Mouse (Mus musculus) liver, embryonic 16.5 days (tissue): ENCODE measurements around the gene Col26a1. TPM values are rescaled to one million over a fixed set of nuclear protein-coding genes. Genes with fewer than 3 reads are reported as not detected.

Experiments used
- ATAC-seq: fragments of 200-750 bp; cut with Nextera tagmentation; 2 replicates; pipeline ENCODE4 v1.8.0; 2017; ENCODE audit warnings: low read depth, mild to moderate bottlenecking, moderate number of reproducible peaks, moderate library complexity
- H3K27ac ChIP-seq: fragments of 300-500 bp; sonication (generic); 2 replicates; pipeline ENCODE4 v1.5.1; 2014; ENCODE audit warnings: mild to moderate bottlenecking, low read length
- H3K27me3 ChIP-seq: fragments of 300-500 bp; sonication (generic); 2 replicates; pipeline ENCODE4 v1.6.1; 2014; ENCODE audit warnings: low read depth, low read length, mixed read lengths; ENCODE audit not compliant: control insufficient read depth, insufficient read depth
- H3K36me3 ChIP-seq: fragments of 300-500 bp; sonication (generic); 2 replicates; pipeline ENCODE4 v1.6.1; 2014; ENCODE audit warnings: mild to moderate bottlenecking; ENCODE audit not compliant: control insufficient read depth, insufficient read depth
- H3K4me1 ChIP-seq: fragments of 300-500 bp; sonication (generic); 2 replicates; pipeline ENCODE4 v1.6.1; 2014; ENCODE audit warnings: low read depth, low read length, mixed read lengths; ENCODE audit not compliant: control insufficient read depth
- H3K4me2 ChIP-seq: fragments of 300-500 bp; sonication (generic); 2 replicates; pipeline ENCODE4 v1.6.1; 2014; ENCODE audit warnings: low read depth, low read length, mixed read lengths
- H3K4me3 ChIP-seq: fragments of 300-500 bp; sonication (generic); 2 replicates; pipeline ENCODE4 v1.5.1; 2014; ENCODE audit warnings: low read depth, mild to moderate bottlenecking, low read length
- H3K9ac ChIP-seq: fragments of 300-500 bp; sonication (generic); 2 replicates; pipeline ENCODE4 v1.6.1; 2014; ENCODE audit warnings: low read depth, low read length
- H3K9me3 ChIP-seq: fragments of 300-500 bp; sonication (generic); replicated peaks from 2 replicates; pipeline ENCODE4 v1.6.1; 2016; ENCODE audit warnings: low read length; ENCODE audit not compliant: control insufficient read depth
- WGBS: fragments of 180-500 bp; shearing (Covaris S2); extraction: QIAGEN DNeasy Blood & Tissue Kit; methylation state at CpG from one replicate; pipeline ENCODE4 v1.1.7; 2014; ENCODE audit not compliant: insufficient replicate concordance; 5-methylcytosine and 5-hydroxymethylcytosine counted together
- polyA plus RNA-seq: library from polyadenylated mRNA; unstranded; fragments of >200 nt; fragmentation: Nextera tagmentation; extraction: Ambion mirVana; gene quantifications from 2 replicates; pipeline ENCODE4 v1.2.1, GENCODE M21; 2015

The Col26a1 gene
- polyA plus RNA-seq = 0.19 and 0.42 TPM in 2 replicates

DNA sequence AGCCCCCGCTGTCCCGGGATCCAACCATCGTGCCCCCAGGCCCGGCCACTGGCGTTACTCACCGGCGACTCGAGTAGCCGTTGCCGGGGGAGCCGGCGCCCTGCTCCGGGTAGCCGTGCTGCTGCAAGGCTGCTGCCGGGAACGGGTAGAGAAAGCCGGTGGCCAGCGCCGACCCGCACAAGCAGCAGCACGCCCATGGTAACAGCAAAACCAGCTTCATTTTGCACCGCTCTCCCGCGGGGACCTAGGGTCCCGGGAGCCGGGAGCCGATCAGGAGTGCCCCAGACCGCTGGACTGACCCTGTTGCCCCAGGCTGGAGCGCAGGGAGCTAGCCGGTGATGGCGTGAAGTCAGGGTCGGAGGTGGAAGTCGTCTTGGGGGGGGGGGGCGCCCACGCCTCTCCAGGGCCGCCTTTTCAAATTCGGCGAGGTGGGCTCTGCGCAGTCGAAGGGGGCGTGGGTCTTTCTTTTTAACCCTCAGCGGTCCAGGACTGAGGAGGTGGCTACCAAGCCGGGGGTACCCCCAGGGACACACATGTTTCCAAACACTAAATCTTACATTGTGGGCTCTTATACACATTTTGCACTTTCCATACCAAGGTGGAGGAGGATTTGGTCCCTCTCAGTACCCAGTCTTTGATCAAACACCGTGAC lies at the start of gene Col26a1:
Gene Col26a1 (minus strand): TSS at position 422 of the 652 bp plus-strand sequence.
- no peaks in the 10 kb centered on the region for H3K4me1 ChIP-seq
- no peak within 1 kb of the TSS for H3K4me3 ChIP-seq
- no peak within 1 kb of the TSS for H3K4me2 ChIP-seq
- H3K36me3 ChIP-seq = no peaks in the 10 kb centered on the region
- no peak within 1 kb of the TSS for H3K27ac ChIP-seq
- H3K9me3 ChIP-seq = no peaks in the 10 kb centered on the region
- no peak within 1 kb of the TSS for H3K9ac ChIP-seq
- WGBS = 1% methylated on average over 44 of the region's 44 CpGs
- H3K27me3 ChIP-seq = peaks cover 34% of the 10 kb centered on the region
- ATAC-seq = no peak

DNA sequence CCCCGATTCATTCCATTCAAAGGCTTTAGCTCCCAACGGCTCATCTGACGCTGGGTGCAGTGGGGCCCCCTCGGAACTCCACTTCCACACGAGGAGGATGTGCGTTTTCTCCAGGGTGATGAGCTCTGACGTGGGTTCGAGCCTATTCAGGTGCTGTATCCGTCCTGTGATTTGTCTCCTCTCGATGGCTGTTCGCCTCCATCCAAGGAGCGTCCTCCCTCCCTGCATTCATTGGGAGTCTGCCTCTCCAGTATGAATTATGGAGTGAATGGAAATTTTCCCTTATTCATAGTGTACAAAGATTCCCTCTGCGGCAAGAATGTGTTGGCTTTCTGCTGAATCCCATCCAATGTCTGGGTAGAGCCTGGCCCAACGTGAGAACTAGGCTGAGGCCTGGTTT lies 48.9 kb upstream of the Col26a1 start:
- 78% methylated on average over 14 of the region's 14 CpGs for WGBS

DNA sequence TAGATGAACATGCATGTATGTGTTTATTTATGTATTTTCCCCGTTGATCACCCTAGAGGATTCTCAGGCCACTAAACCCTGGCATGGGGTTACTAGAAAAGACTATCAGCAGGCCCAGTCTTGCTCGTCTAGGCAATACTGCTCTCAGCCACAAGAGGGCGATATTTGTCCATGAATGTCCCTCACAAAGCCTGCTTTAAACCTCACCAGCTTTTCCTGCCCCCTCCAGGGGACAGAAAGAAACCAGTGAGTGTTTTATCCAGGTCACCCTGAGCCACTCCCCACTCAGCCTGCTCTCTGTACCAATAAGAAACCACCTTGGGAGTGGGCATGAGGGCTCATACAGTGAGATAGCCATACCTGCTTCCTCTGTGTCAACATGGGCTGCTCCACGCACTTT lies 46.1 kb upstream of the Col26a1 start:
- H3K27me3 ChIP-seq = no peaks in the 10 kb centered on the region
- no peak overlapping the region for H3K4me2 ChIP-seq
- no peaks in the 10 kb centered on the region for H3K9me3 ChIP-seq
- peak; percentile 51; the same call in 1 of the 2 replicates for ATAC-seq
- H3K4me3 ChIP-seq = no peak overlapping the region
- WGBS = 19% methylated on average over 4 of the region's 4 CpGs
- H3K9ac ChIP-seq = no peak overlapping the region
- H3K4me1 ChIP-seq = no peaks in the 10 kb centered on the region
- no peak overlapping the region for H3K27ac ChIP-seq
- H3K36me3 ChIP-seq = no peaks in the 10 kb centered on the region

More for the DNA sequence above, 48.9 kb upstream of the Col26a1 start:
- no peaks in the 10 kb centered on the region for H3K27me3 ChIP-seq
- H3K9me3 ChIP-seq = no peaks in the 10 kb centered on the region
- no peak overlapping the region for H3K27ac ChIP-seq
- H3K9ac ChIP-seq = no peak overlapping the region
- ATAC-seq = no peak
- H3K4me3 ChIP-seq = no peak overlapping the region
- H3K36me3 ChIP-seq = no peaks in the 10 kb centered on the region
- no peaks in the 10 kb centered on the region for H3K4me1 ChIP-seq
- H3K4me2 ChIP-seq = no peak overlapping the region

DNA sequence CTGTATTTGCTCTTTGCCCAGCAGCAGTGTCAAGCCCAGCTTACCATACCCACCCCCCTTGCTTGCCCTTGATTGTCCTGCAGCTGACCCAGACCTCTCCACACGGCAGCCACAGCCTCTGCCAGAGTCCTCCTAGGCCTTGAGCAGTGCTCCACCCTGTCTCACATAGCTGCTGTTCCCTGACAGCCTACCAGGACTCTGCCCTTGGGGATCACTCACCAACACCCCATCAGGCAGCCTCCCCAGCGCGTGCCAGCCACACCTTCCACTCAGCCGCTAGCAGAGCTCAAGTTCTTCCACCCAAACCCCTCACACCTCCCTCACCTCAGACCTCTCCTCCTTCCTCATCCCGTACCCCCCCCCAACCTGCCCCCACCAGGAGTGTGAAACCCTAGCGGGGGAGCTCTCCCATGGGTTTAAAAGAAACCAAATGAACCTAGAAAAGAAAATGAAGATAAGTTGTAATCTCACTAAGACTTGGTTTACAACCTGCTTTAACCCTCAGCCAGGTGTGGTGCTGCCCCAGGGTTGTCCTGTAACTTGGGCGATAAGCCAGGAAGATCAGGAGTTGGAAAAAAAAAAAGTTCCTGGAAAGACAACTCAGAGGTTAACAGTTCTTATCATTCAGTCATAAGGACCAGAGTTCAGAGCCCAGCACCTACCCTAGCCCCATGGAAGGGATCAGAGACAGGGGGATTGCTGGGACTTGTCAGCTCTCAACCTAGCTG lies 40.9 kb upstream of the Col26a1 start:
- Histone ChIP-seq H3K4me1 (peaks cover 12% of the 10 kb centered on the region), H3K9ac (no peak overlapping the region), H3K27ac (no peak overlapping the region), H3K4me2 (no peak overlapping the region), H3K36me3 (no peaks in the 10 kb centered on the region), H3K27me3 (no peaks in the 10 kb centered on the region), H3K4me3 (no peak overlapping the region), H3K9me3 (no peaks in the 10 kb centered on the region)
- ATAC-seq = peak; percentile 18; the same call in 1 of the 2 replicates
- WGBS = 63% methylated on average over 7 of the region's 7 CpGs

DNA sequence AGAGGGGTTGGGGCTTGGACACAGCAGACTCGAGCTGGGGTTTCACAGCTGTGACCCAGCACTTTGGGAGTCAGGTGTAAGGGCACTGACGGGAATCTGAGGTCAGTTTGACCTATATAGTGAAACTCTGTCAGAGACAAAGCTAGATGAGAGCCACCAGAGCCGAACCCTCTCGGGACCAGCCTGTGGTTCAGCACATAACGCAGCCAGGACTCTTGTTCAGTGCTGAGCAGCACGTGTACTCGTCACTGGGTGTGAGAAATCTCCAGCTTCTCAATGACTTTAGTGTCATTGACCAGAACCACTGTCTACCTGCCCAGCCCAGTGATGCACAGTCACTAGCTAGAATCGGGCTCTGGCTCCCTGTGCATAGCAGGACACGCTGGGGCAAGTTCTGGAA lies 39.8 kb upstream of the Col26a1 start:
- H3K9ac ChIP-seq = no peak overlapping the region
- no peaks in the 10 kb centered on the region for H3K9me3 ChIP-seq
- H3K4me3 ChIP-seq = no peak overlapping the region
- H3K4me1 ChIP-seq = peaks cover 12% of the 10 kb centered on the region
- no peak for ATAC-seq
- 74% methylated on average over 9 of the region's 9 CpGs for WGBS
- no peaks in the 10 kb centered on the region for H3K36me3 ChIP-seq
- H3K27ac ChIP-seq = no peak overlapping the region
- H3K4me2 ChIP-seq = no peak overlapping the region
- H3K27me3 ChIP-seq = no peaks in the 10 kb centered on the region

DNA sequence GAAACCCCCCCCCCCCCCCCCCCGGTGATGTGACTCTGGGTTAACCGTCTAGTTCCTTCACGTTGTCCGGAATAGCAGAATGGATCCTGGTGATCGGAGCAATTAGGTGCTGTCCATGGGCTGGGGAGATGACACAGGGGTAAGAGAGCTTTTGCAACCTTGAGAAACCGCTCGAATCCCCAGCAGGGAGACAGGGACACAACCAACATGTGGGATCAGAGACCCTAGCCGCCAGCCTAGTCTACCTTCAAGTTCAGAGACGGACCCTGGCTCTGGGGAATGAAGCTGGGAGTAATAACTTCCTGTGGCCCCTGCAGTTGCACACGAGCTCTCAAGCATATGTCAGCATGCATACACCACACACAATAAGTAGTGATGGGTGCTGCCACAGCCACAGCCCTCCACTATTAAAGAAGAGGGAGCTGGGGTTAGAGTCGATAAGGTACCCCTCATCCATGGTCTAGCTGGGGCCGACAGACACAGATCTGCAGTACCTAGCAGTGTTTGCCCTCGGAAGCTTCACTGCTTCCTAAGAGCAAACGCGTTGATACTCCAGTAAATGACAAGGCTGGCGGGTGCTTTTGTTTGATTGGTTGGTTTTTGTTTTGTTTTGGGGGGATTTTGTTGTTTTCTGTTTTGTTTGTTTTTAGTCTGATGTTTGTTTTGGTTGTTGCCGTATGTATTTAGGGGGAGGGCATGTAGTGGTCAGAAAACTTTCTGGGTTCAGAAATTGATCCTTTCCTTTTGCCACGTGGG lies 36.7 kb upstream of the Col26a1 start:
- Histone ChIP-seq H3K4me3 (peak overlapping the region; percentile 62), H3K4me1 (peaks cover 12% of the 10 kb centered on the region), H3K9me3 (no peaks in the 10 kb centered on the region), H3K27ac (no peak overlapping the region), H3K27me3 (no peaks in the 10 kb centered on the region), H3K4me2 (peak overlapping the region; percentile 92), H3K36me3 (no peaks in the 10 kb centered on the region), H3K9ac (peak overlapping the region; percentile 62)
- 14% methylated on average over 18 of the region's 18 CpGs for WGBS
- ATAC-seq = no peak

GRCm38 (mm10) chr5:136918655-136919472 lies 35.9 kb upstream of the Col26a1 start:
- Histone ChIP-seq H3K9me3 (no peaks in the 10 kb centered on the region), H3K4me3 (peak overlapping the region; percentile 62), H3K36me3 (no peaks in the 10 kb centered on the region), H3K27ac (no peak overlapping the region), H3K4me2 (peak overlapping the region; percentile 92), H3K4me1 (peaks cover 12% of the 10 kb centered on the region), H3K9ac (peak overlapping the region; percentile 62), H3K27me3 (no peaks in the 10 kb centered on the region)
- 2% methylated on average over 38 of the region's 38 CpGs for WGBS
- peak; percentile 89 for ATAC-seq

- no peaks in the 10 kb centered on the region for H3K27me3 ChIP-seq
- no peak overlapping the region for H3K9ac ChIP-seq
- H3K4me2 ChIP-seq = no peak overlapping the region
- no peak overlapping the region for H3K27ac ChIP-seq
- H3K4me1 ChIP-seq = peaks cover 12% of the 10 kb centered on the region
- H3K36me3 ChIP-seq = no peaks in the 10 kb centered on the region
- no peak for ATAC-seq
- H3K4me3 ChIP-seq = no peak overlapping the region
- no peaks in the 10 kb centered on the region for H3K9me3 ChIP-seq
- WGBS = 86% methylated on average over 8 of the region's 8 CpGs
Measured at GRCm38 (mm10) chr5:136917613-136918242, 34.7 kb upstream of the Col26a1 start.
